Mouse (Mus musculus) embryonic facial prominence, embryonic 14.5 days (tissue): Measurements from ENCODE around the gene Ptprm. TPM values are rescaled to one million over a fixed set of nuclear protein-coding genes. Genes with fewer than 3 reads are reported as not detected.

Experiments
- ATAC-seq: fragments of 200-750 bp; cut with Nextera tagmentation; 2 replicates; pipeline ENCODE4 v1.8.0; 2017; ENCODE audit warnings: low read depth, moderate number of reproducible peaks, moderate TSS enrichment
- DNase-seq: peaks from one replicate; pipeline ENCODE4 v3.0.0-alpha.2; 2015; ENCODE audit warnings: low spot score
- H3K27ac ChIP-seq: fragments of 300-500 bp; sonication (generic); replicated peaks from 2 replicates; pipeline ENCODE4 v1.5.1; 2014; ENCODE audit warnings: low read depth, mild to moderate bottlenecking, low read length, moderate library complexity
- H3K27me3 ChIP-seq: fragments of 300-500 bp; sonication (generic); replicated peaks from 2 replicates; pipeline ENCODE4 v1.6.1; 2014; ENCODE audit warnings: low read length; ENCODE audit not compliant: control insufficient read depth, insufficient read depth
- H3K36me3 ChIP-seq: fragments of 300-500 bp; sonication (generic); 2 replicates; pipeline ENCODE4 v1.6.1; 2014; ENCODE audit warnings: low read length, mixed read lengths; ENCODE audit not compliant: control insufficient read depth, insufficient read depth
- H3K4me1 ChIP-seq: fragments of 300-500 bp; sonication (generic); 2 replicates; pipeline ENCODE4 v1.6.1; 2014; ENCODE audit warnings: antibody characterized with exemption, low read length; ENCODE audit not compliant: control insufficient read depth, insufficient read depth
- H3K4me2 ChIP-seq: fragments of 300-500 bp; sonication (generic); 2 replicates; pipeline ENCODE4 v1.6.1; 2014; ENCODE audit warnings: low read depth, mild to moderate bottlenecking, low read length, moderate library complexity, mixed read lengths
- H3K4me3 ChIP-seq: fragments of 300-500 bp; sonication (generic); 2 replicates; pipeline ENCODE4 v1.5.1; 2014; ENCODE audit warnings: low read depth, mild to moderate bottlenecking, low read length
- H3K9ac ChIP-seq: fragments of 300-500 bp; sonication (generic); 2 replicates; pipeline ENCODE4 v1.6.1; 2014; ENCODE audit warnings: low read depth, mild to moderate bottlenecking, low read length, moderate library complexity, mixed read lengths
- H3K9me3 ChIP-seq: fragments of 300-500 bp; sonication (generic); 2 replicates; pipeline ENCODE4 v1.6.1; 2016; ENCODE audit warnings: low read length; ENCODE audit not compliant: control insufficient read depth
- WGBS: fragments of 180-500 bp; shearing (Covaris S2); extraction: QIAGEN DNeasy Blood & Tissue Kit; methylation state at CpG from one replicate; pipeline ENCODE4 v1.1.7; 2014; 5-methylcytosine and 5-hydroxymethylcytosine counted together
- polyA plus RNA-seq: library from polyadenylated mRNA; unstranded; fragments of >200 nt; fragmentation: Nextera tagmentation; extraction: Ambion mirVana; gene quantifications from 2 replicates; pipeline ENCODE4 v1.2.1, GENCODE M21; 2014

Gene Ptprm
- polyA plus RNA-seq, 1 experiment from 2014 or later: 20.4 TPM

DNA sequence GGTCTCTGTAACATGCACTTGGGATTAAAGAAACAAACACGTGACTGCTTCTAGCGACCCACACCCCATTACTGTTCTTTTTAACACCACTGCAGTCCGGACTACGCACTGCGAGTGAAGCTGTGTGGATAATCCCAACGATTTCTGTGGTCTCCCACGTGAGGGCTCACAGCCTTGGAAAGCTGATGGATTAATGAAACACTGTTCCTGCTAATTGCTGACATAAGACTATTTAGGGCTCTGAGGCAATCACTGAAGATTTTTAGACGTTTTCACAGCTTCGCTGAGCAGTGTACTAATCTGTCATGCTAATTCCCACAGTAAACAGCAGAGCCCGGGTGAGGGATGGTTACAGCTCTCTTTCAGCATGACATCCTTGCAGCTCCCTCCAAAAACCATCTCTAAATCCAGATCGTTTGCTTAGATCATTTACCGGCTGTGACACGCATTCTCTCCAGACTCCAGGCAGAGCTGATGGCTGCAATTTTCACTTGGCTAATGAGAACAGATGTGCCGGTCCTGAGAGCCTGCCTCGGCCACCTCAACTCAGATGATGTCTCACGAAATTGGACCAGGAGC is 63.5 kb downstream of the Ptprm start:
- H3K4me2 ChIP-seq: peak overlapping the region; percentile 13; the same call in 1 of the 2 replicates
- no peaks in the 10 kb centered on the region for H3K9me3 ChIP-seq
- H3K4me1 ChIP-seq: 0 out of 2 replicates have a peak, but pooled peaks cover 5% of the 10 kb centered on the region
- H3K27me3 ChIP-seq: no peaks in the 10 kb centered on the region
- peak; percentile 38 for DNase-seq
- no peak overlapping the region for H3K27ac ChIP-seq
- H3K36me3 ChIP-seq: no peaks in the 10 kb centered on the region
- WGBS: 17% methylated on average over 16 of the region's 16 CpGs
- ATAC-seq: peak; percentile 72; the same call in 1 of the 2 replicates
- no peak overlapping the region for H3K9ac ChIP-seq
- H3K4me3 ChIP-seq: no peak overlapping the region

DNA sequence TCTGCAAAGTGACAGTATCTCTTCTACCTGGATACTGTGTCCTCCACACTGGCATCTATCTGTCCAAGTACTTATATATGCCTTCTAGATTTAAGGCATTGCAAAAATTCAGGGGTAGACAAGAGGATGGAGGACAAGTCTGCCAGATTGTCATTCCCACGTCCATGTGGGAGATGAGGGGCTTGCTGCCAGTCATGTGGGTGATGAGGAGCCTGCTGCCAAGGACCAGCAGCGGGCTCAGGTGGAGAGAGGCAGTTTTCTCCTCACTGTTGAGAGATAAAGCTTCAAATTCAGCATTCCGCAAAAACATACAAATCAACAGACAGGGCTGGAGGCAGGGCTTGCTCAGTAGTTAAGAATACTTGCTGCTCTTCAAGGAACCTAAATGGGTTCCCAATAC is 66.8 kb downstream of the Ptprm start:
- no peak overlapping the region for H3K9ac ChIP-seq
- no peaks in the 10 kb centered on the region for H3K9me3 ChIP-seq
- H3K36me3 ChIP-seq: no peaks in the 10 kb centered on the region
- no peak overlapping the region for H3K27ac ChIP-seq
- ATAC-seq: no peak
- H3K27me3 ChIP-seq: no peaks in the 10 kb centered on the region
- 0 out of 2 replicates have a peak, but pooled peaks cover 5% of the 10 kb centered on the region for H3K4me1 ChIP-seq
- H3K4me2 ChIP-seq: no peak overlapping the region
- no peak overlapping the region for H3K4me3 ChIP-seq
- DNase-seq: no peak
- WGBS: 71% methylated on average over 3 of the region's 3 CpGs

DNA sequence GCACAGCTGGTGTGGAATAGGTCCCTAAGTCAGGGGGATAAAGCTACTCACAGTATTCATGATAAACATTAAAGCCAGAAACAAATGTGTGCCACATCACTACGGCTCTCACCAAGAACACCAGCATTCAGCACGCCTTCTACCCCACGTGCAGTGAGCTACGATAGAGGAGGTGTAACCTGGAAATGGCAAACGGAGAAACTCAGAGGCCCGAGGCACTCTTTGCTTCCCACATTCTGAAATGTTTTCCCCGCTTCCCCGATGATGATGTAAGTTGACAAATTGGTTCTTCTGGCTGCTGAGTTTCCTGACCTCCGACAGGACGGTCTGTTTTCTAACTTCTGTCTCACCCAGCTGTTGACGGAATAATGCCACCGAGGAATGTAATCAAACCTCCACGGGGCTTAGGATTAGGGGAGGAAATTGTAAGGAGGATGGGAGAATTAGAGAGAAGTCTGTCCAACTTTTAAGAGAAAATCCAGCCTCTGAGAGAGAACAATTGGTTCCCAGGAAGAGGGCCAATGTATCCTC is 72.6 kb downstream of the Ptprm start:
- Histone ChIP-seq H3K9me3 (no peaks in the 10 kb centered on the region), H3K4me1 (0 out of 2 replicates have a peak, but pooled peaks cover 3% of the 10 kb centered on the region), H3K4me3 (no peak overlapping the region), H3K36me3 (no peaks in the 10 kb centered on the region), H3K9ac (no peak overlapping the region), H3K27ac (no peak overlapping the region), H3K27me3 (no peaks in the 10 kb centered on the region), H3K4me2 (no peak overlapping the region)
- peak; percentile 45 for DNase-seq
- 0 out of 2 replicates have a peak, but pooled peaks have one; percentile 18 for ATAC-seq
- 11% methylated on average over 13 of the region's 13 CpGs for WGBS

DNA sequence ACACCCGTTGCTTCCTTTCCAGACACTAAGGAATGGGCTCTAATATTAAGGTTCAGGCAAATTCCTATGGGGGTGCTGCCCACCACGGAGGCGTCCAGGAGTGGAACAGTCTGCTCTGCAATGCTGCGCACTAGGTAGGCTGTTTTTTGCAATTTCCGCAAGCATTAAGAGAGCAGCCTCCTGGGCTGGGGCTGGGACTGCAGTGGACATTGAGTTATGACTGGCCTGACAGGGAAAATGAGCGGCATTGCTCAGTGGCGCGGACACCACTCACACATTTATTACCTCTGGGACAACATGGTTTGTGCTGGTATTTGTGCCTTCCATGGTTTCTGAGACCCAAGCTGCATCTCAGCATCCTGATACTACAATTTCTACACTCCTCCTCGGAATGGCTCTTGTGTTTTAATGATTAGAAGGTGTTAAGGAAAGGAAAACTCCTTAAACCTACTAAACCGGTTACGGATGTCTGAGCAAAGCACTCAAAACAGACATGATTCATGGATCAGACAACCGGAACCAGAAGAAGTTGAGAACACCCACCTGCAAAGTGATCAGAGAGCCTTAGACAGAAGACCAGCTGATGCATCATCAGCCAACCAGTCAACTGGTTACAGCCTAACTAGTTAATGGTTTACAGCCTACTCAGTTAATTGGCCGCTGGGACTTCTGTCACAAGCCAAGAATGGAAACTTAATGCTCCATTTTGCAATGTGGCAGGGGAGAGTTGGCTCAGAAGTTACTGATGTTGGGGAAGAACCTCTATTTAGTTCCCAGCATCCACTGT is 76.9 kb downstream of the Ptprm start:
- no peak for ATAC-seq
- Histone ChIP-seq H3K27me3 (no peaks in the 10 kb centered on the region), H3K4me3 (no peak overlapping the region), H3K27ac (no peak overlapping the region), H3K9ac (no peak overlapping the region), H3K36me3 (no peaks in the 10 kb centered on the region), H3K9me3 (no peaks in the 10 kb centered on the region), H3K4me1 (peaks cover 7% of the 10 kb centered on the region; the same call in 1 of the 2 replicates), H3K4me2 (no peak overlapping the region)
- 90% methylated on average over 13 of the region's 13 CpGs for whole genome bisulfite sequencing
- no peak for DNase-seq

DNA sequence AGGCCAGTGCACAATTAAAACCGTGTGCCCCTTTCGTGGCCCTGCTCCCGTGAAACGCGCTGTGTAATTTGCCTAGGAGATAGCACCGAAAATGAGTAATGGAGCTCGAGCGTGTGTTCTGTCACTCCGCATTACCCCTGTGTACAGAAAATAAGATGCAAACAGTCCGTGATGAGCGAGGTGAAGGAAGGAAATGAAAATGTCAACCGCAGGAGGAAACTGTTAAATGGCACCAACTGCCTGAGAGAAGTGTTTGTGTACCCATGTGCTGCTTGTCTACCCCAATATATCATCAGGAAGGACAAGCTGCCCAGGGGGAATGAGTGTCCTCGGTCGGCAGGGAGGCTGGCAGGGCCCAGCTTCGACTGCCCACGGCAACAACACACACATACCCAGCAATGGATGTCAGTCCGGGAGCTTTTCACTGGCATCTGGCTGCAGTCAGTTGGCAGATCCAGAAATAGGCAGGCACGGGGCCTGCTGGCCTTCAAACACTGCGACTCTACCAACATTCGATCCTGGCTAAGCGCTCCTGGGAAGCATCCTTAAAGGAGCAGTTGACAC is 79.6 kb downstream of the Ptprm start:
- Histone ChIP-seq H3K9ac (0 out of 2 replicates have a peak overlapping the region, but pooled peaks have one; percentile 25), H3K27me3 (no peaks in the 10 kb centered on the region), H3K27ac (no peak overlapping the region), H3K4me1 (peaks cover 4% of the 10 kb centered on the region; the same call in 1 of the 2 replicates), H3K4me2 (no peak overlapping the region), H3K36me3 (no peaks in the 10 kb centered on the region), H3K9me3 (no peaks in the 10 kb centered on the region), H3K4me3 (no peak overlapping the region)
- DNase-seq (no peak), ATAC-seq (no peak)
- WGBS: 43% methylated on average over 21 of the region's 21 CpGs

DNA sequence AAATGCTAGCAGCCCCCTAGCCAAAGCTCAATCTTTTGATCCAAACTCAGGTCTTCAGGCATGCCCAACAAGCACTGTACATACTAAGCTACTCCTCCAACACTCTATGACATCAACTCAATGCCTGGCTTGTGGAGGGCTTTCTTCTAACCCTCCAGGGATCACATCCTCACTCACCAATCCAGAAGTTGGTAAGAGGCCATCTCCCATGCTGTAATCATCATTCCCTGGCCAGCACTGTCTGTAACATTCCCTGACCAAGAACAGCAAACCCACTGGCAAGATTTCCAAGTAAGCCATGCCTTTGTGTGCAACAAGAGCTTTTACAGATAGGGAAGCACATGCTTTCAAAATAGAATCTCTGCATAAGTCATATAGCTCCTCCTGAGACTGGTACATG is 81.3 kb downstream of the Ptprm start:
- H3K4me3 ChIP-seq: no peak overlapping the region
- H3K4me2 ChIP-seq: no peak overlapping the region
- H3K27me3 ChIP-seq: no peaks in the 10 kb centered on the region
- no peaks in the 10 kb centered on the region for H3K9me3 ChIP-seq
- H3K27ac ChIP-seq: no peak overlapping the region
- H3K9ac ChIP-seq: no peak overlapping the region
- ATAC-seq (no peak), DNase-seq (no peak)
- H3K36me3 ChIP-seq: no peaks in the 10 kb centered on the region
- peaks cover 4% of the 10 kb centered on the region; the same call in 1 of the 2 replicates for H3K4me1 ChIP-seq

DNA sequence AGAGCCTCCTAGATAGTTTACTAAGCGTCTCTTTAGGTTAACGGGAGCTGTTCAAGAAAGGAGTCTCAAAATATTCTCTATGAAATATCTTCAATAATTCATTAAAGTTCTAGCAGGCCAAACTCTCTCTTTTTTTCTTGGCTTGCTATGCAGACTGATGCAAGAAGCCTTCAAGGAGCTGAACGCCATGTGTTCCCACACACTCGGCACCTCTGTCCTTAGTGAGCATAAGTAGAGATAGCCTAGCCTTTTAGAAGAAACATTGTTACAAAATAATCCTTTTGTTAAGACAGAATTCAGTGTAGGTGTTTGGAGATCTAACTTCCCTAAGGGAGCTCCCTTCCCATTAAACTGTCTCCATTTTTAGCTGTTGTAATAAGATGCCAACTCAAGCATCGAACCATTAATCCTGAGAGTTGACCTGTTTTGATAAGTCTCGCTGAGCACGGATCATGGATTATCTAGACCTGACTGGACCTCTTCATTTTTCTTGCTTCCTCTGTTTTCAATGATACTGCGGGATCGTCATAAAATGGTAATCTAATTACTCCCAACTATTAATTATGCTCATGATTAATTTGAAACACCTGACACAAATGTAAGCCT is 85.7 kb downstream of the Ptprm start:
- Histone ChIP-seq H3K4me3 (no peak overlapping the region), H3K27ac (no peak overlapping the region), H3K9me3 (no peaks in the 10 kb centered on the region), H3K4me1 (no peaks in the 10 kb centered on the region), H3K36me3 (no peaks in the 10 kb centered on the region), H3K4me2 (no peak overlapping the region), H3K27me3 (no peaks in the 10 kb centered on the region), H3K9ac (no peak overlapping the region)
- no peak for DNase-seq
- no peak for ATAC-seq
- 74% methylated on average over 9 of the region's 9 CpGs for WGBS

DNA sequence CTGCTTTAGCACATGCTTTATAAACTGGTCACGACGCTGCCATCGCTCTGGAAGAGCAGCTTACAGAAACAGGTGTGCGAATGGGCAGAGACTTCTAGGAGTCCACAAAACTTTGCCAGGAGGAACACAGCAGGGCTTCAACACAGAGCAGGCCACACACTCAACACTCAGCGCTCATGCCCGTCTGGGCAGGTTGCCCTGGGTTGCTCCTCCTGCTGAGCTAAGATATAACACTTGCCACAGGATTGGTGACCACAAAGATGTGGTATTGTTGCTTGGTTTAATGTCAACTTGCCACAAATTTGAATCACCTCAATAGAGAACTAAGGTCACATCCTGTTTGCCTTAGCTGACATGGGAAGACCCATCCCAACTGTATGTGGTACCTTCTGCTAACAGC is 88.0 kb downstream of the Ptprm start:
- 98% methylated on average over 6 of the region's 6 CpGs for WGBS

More for the DNA sequence above, 88.0 kb downstream of the Ptprm start:
- Histone ChIP-seq H3K4me3 (no peak overlapping the region), H3K9me3 (no peaks in the 10 kb centered on the region), H3K36me3 (no peaks in the 10 kb centered on the region), H3K27ac (no peak overlapping the region), H3K4me2 (no peak overlapping the region), H3K27me3 (no peaks in the 10 kb centered on the region), H3K4me1 (no peaks in the 10 kb centered on the region), H3K9ac (no peak overlapping the region)
- ATAC-seq (no peak), DNase-seq (no peak)
